Mouse (Mus musculus): ENCODE measurements at regions not wholly inside any gene's neighbourhood (a gene's known extent, or its start where the extent isn't known, plus 50 kb on each side); places are given as distances from the start of the nearest gene placed in this dataset.

DNA sequence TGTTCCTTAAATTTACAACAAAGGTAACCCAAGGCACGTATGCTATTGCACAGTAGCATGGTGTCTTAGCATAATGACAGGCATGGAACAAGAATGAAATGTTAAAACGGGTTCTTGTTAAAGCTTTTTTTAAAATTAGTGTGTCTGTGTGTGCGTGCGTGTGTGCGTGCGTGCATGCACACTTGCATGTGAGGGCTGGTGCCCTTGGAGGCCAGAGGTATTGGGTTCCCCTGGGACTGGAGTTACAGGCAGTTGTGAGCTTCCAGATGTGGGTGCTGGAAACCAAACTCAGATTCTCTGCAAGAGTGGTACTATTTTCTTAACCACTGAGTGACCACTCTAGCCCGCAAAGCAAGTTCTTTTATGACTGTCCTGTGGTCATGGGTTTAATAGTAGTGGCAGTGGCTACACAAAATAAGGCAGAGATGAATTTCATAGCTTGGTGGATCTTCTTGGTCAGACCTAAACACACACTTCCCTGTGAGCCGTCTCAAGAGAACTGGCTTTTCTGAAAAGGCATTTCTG, 59.3 kb upstream of the Dgkg start:
- H3K4me1 ChIP-seq = no peaks in the 10 kb centered on the region
- no peaks in the 10 kb centered on the region for H3K36me3 ChIP-seq
- no peaks in the 10 kb centered on the region for H3K27me3 ChIP-seq
- H3K9me3 ChIP-seq = no peaks in the 10 kb centered on the region
- no peak overlapping the region for H3K4me2 ChIP-seq
- ATAC-seq (ENCODE audit: insufficient number of reproducible peaks, insufficient read depth, low FRiP score, low TSS enrichment, low read depth) = no peak
- H3K9ac ChIP-seq = no peak overlapping the region
- H3K4me3 ChIP-seq = no peak overlapping the region
- H3K27ac ChIP-seq = no peak overlapping the region
- WGBS = 84% methylated on average over 8 of the region's 8 CpGs

DNA sequence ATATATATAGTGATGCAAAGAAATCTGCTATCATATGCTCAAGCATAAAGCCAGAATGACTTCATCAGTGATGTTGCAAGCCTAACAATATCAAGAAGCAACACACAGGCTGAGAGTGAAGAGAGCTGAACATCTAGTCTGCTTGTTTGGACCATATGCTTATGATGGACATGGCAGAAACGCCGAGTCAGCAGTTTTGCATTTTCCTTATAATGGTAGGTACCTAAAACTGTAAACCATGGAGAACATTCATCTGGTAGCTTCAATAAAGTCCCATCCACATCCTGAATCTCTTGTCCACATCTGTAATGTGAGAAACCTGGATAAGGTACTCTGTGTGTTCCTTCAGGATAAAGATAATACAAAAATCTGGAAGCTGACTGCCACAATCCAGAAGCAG, 57.3 kb upstream of the Dgkg start:
- H3K9me3 ChIP-seq = no peaks in the 10 kb centered on the region
- no peak overlapping the region for H3K9ac ChIP-seq
- H3K27ac ChIP-seq = no peak overlapping the region
- H3K4me3 ChIP-seq = no peak overlapping the region
- 0 out of 2 replicates have a peak, but pooled peaks cover 2% of the 10 kb centered on the region for H3K4me1 ChIP-seq
- H3K27me3 ChIP-seq = no peaks in the 10 kb centered on the region
- H3K4me2 ChIP-seq = no peak overlapping the region
- H3K36me3 ChIP-seq = no peaks in the 10 kb centered on the region
- ATAC-seq (ENCODE audit: insufficient number of reproducible peaks, insufficient read depth, low FRiP score, low TSS enrichment, low read depth) = no peak
- WGBS = 91% methylated on average over 2 of the region's 2 CpGs

DNA sequence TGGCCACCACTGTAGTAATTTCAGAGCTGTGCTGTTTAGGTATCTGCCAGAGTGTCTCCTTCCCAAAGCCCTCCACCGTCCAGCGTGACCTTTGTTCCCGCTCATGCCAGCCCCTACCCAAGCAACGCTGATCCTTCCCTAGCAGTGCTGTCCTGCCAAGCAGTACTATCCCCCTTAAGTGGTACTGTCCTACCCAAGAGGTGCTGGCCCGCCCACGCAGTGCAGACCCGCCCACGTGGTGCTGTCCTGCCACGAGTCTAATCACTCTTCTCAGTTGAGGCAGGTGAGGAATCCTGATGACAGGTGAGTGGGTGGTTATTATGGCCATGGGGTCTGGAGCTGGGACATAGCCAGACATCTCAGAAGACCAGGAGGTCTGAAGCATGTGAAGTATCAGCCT, 51.7 kb upstream of the Dgkg start:
- Histone ChIP-seq H3K9me3 (no peaks in the 10 kb centered on the region), H3K4me1 (0 out of 2 replicates have a peak, but pooled peaks cover 6% of the 10 kb centered on the region), H3K27ac (no peak overlapping the region), H3K27me3 (no peaks in the 10 kb centered on the region), H3K36me3 (no peaks in the 10 kb centered on the region), H3K4me2 (no peak overlapping the region), H3K4me3 (no peak overlapping the region), H3K9ac (no peak overlapping the region)
- no peak for ATAC-seq (ENCODE audit: insufficient number of reproducible peaks, insufficient read depth, low FRiP score, low TSS enrichment, low read depth)
- 59% methylated on average over 9 of the region's 9 CpGs for WGBS

All from embryonic facial prominence, embryonic 13.5 days (tissue).